Mouse (Mus musculus): ENCODE results near the gene Fam71e1. TPM values are rescaled to one million over a fixed set of nuclear protein-coding genes. Genes with fewer than 3 reads are reported as not detected.

Gene Fam71e1
- polyA plus RNA-seq, 1 experiment from 2014 or later: 6.2 TPM

DNA sequence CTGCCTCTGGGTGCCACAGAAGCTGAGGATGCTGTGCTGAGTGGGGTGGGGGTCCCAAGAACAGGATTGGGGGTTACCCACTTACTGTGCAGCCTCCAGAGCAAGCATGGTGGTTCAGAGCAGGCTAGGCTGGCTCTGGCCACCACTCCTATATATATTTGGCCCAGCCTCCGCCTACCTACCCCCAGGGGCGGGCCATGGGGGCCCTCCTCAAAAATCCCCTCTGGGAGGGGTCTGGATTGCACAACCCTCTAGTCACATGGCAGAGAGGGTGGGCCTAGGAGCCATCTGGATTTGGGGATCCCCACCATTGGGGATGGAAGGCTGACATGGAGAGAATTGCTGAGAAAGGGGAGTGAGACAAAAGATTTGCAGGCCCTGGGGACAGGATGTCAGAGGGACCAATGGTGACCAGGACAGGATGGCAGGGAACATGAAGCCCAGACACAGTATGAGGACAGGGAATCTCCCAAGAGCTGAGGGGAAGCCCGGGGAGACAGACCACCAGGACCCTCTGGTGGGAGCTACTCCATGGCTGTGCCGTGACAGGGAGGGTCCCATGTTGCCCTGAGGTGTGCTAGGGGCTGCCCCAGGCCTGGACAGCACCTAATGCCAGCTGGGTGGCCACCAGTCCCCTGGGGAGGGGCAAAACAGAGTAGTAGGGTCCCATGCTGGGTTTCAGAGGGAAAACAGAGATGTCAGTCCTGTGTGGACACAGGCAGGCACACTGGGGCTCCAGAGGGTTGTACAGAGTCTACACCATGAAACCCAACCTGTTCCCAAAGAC lies 35.8 kb downstream of the Fam71e1 start, which contains the start of gene Spib:
Spib (minus strand) TSS at position 126 of the 787 bp plus-strand sequence.
- H3K9ac ChIP-seq (ENCODE audit: low read depth, low read length): no peak within 1 kb of the TSS
- peaks cover 11% of the 10 kb centered on the region for H3K4me1 ChIP-seq (ENCODE audit: control insufficient read depth, insufficient read depth, low read length)
- H3K9me3 ChIP-seq (ENCODE audit: control insufficient read depth, low read length): no peaks in the 10 kb centered on the region
- WGBS: 74% methylated on average over 4 of the region's 4 CpGs
- no peak within 1 kb of the TSS for H3K27ac ChIP-seq (ENCODE audit: low read length)
- no peak for ATAC-seq
- H3K36me3 ChIP-seq (ENCODE audit: control insufficient read depth, insufficient read depth, low read length): no peaks in the 10 kb centered on the region
- H3K27me3 ChIP-seq (replicated peaks; ENCODE audit: control insufficient read depth, insufficient read depth, low read length): peaks cover under 1% of the 10 kb centered on the region; the same call in 1 of the 2 replicates
- no peak within 1 kb of the TSS for H3K4me2 ChIP-seq (ENCODE audit: low read depth, low read length)
- no peak within 1 kb of the TSS for H3K4me3 ChIP-seq (ENCODE audit: low read length)

DNA sequence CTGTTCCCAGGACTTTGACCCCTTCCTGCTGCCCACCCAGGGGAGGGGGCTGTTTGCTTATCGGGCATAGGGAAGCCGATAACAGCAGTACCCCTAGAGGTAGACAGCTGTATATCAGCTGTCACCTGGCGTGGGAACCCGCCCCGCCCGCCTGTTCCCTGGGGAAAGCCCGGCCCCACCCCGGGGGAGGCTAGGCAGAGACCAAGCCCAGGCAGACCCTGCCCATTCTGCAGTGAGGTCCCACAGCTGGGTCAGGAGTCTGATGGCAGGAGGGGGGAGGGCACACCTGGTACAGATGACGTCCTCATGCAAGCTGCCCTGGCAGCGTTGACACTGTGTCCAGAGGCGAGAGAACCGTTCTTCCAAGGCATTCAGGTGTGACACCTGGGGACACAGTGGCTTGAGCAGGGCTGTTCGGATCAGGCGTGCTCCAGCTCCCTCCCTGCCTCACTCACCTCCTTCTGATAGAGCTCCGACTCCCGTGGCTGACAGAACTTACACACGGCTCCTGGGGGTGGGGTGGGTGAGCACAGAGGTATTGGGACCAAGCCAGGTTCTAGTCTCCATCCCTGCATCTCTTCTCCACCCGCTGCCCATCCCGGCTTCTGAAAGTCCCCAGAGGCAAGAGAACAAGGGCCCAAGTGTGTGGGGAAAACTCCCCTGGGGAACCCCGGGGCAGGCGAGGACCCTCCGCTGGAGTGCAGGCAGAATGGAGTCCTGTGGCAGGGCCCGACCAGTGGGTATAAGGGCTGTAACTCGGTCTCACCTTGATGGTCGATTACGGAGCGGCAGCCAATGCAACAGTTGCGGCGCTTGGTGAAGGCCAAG lies 36.8 kb downstream of the Fam71e1 start:
- Histone ChIP-seq H3K36me3 (ENCODE audit: control insufficient read depth, insufficient read depth, low read length) (no peaks in the 10 kb centered on the region), H3K4me2 (ENCODE audit: low read depth, low read length) (no peak overlapping the region), H3K9ac (ENCODE audit: low read depth, low read length) (no peak overlapping the region), H3K4me3 (ENCODE audit: low read length) (no peak overlapping the region), H3K9me3 (ENCODE audit: control insufficient read depth, low read length) (no peaks in the 10 kb centered on the region), H3K27me3 (replicated peaks; ENCODE audit: control insufficient read depth, insufficient read depth, low read length) (no peaks in the 10 kb centered on the region), H3K27ac (ENCODE audit: low read length) (no peak overlapping the region), H3K4me1 (ENCODE audit: control insufficient read depth, insufficient read depth, low read length) (peaks cover 6% of the 10 kb centered on the region; the same call in 1 of the 2 replicates)
- WGBS: 81% methylated on average over 28 of the region's 29 CpGs
- peak; percentile 17; the same call in 1 of the 2 replicates for ATAC-seq

DNA sequence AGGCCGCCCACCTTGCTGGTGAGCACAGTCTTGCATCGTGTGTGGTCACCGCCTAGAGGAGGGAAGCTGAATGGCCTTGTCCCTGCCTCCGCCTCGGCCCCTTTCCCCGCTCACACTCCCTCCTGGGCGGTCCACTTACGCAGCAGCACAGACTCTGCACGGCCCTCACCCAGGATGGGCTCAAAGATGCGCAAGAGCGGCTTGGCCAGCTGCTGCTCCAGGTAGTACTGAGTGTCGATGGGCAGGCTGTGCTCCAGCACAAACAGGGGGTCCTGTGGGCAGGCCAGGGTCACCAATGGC lies 37.3 kb downstream of the Fam71e1 start:
- Histone ChIP-seq H3K27ac (ENCODE audit: low read length) (no peak overlapping the region), H3K36me3 (ENCODE audit: control insufficient read depth, insufficient read depth, low read length) (no peaks in the 10 kb centered on the region; the same call in 1 of the 2 replicates), H3K4me3 (ENCODE audit: low read length) (no peak overlapping the region), H3K4me2 (ENCODE audit: low read depth, low read length) (no peak overlapping the region), H3K27me3 (replicated peaks; ENCODE audit: control insufficient read depth, insufficient read depth, low read length) (no peaks in the 10 kb centered on the region), H3K9ac (ENCODE audit: low read depth, low read length) (no peak overlapping the region), H3K9me3 (ENCODE audit: control insufficient read depth, low read length) (no peaks in the 10 kb centered on the region), H3K4me1 (ENCODE audit: control insufficient read depth, insufficient read depth, low read length) (peaks cover 5% of the 10 kb centered on the region; the same call in 1 of the 2 replicates)
- 78% methylated on average over 12 of the region's 12 CpGs for WGBS
- no peak for ATAC-seq

DNA sequence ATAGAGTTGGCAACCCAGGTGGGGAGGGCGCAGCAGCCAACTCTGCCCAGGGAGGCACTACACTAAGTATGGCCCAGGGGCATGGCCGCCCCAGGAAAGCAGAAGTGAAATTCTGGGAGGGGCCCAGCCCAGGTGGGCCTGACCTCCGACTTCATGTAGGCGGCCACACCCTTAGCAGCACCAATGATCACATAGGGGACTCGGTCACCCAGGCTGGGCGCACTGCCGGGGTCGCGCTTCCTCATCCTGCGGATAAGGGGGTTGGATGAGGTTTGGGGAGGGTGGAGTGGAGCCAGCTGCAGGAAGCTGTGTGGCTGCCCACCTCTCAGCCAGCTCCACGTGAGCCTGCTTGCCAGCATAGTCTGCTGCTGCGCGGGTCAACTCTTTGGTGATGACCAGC lies 37.9 kb downstream of the Fam71e1 start:
- WGBS: 81% methylated on average over 13 of the region's 13 CpGs
- H3K9me3 ChIP-seq (ENCODE audit: control insufficient read depth, low read length): no peaks in the 10 kb centered on the region
- ATAC-seq: no peak

DNA sequence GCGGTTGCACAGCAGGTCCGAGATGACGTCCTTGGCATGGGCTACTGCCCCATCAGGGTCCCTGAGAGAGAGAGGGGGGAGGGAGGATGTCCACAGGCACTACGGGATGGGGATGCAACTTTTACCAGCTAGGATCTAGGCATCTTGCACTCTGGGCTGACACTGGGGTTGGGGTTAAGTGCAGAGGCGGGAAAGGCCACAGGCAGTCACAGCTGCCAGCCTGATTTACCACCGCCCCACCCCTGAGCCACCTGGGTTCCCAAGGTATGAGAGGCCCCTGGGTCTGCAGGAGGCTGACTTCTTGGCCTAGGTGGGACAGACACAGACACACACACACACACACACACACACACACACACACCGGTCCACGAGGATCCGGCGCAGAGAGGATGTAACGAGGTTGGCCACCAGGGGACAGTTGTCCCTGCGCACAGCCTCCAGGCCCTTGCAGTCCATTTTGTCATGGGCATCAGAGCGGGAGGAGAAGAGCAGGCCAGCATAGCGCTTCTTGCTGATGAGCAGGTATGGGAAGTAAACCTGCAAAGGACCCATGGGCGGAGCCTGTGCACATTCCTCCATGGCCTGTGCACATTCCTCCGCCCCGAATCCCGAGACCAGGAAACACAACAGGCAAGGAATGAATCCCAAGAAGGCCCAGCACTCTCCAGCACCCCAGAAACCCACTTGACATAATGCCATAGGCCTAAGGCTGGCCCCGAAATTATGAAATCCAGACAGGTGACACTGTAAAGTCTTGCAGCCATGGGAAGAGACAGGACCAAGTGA lies 38.5 kb downstream of the Fam71e1 start:
- H3K4me2 ChIP-seq (ENCODE audit: low read depth, low read length): no peak overlapping the region
- no peak overlapping the region for H3K4me3 ChIP-seq (ENCODE audit: low read length)
- no peak for ATAC-seq
- H3K9ac ChIP-seq (ENCODE audit: low read depth, low read length): no peak overlapping the region
- H3K4me1 ChIP-seq (ENCODE audit: control insufficient read depth, insufficient read depth, low read length): peaks cover 3% of the 10 kb centered on the region; the same call in 1 of the 2 replicates
- no peaks in the 10 kb centered on the region for H3K27me3 ChIP-seq (replicated peaks; ENCODE audit: control insufficient read depth, insufficient read depth, low read length)
- no peaks in the 10 kb centered on the region for H3K9me3 ChIP-seq (ENCODE audit: control insufficient read depth, low read length)
- H3K36me3 ChIP-seq (ENCODE audit: control insufficient read depth, insufficient read depth, low read length): no peaks in the 10 kb centered on the region; the same call in 1 of the 2 replicates
- no peak overlapping the region for H3K27ac ChIP-seq (ENCODE audit: low read length)
- 81% methylated on average over 19 of the region's 19 CpGs for WGBS

More for the DNA sequence above, 37.9 kb downstream of the Fam71e1 start:
- H3K27ac ChIP-seq (ENCODE audit: low read length): no peak overlapping the region
- no peak overlapping the region for H3K9ac ChIP-seq (ENCODE audit: low read depth, low read length)
- H3K36me3 ChIP-seq (ENCODE audit: control insufficient read depth, insufficient read depth, low read length): no peaks in the 10 kb centered on the region; the same call in 1 of the 2 replicates
- H3K4me2 ChIP-seq (ENCODE audit: low read depth, low read length): no peak overlapping the region
- H3K4me3 ChIP-seq (ENCODE audit: low read length): no peak overlapping the region
- peaks cover 3% of the 10 kb centered on the region; the same call in 1 of the 2 replicates for H3K4me1 ChIP-seq (ENCODE audit: control insufficient read depth, insufficient read depth, low read length)
- H3K27me3 ChIP-seq (replicated peaks; ENCODE audit: control insufficient read depth, insufficient read depth, low read length): no peaks in the 10 kb centered on the region

DNA sequence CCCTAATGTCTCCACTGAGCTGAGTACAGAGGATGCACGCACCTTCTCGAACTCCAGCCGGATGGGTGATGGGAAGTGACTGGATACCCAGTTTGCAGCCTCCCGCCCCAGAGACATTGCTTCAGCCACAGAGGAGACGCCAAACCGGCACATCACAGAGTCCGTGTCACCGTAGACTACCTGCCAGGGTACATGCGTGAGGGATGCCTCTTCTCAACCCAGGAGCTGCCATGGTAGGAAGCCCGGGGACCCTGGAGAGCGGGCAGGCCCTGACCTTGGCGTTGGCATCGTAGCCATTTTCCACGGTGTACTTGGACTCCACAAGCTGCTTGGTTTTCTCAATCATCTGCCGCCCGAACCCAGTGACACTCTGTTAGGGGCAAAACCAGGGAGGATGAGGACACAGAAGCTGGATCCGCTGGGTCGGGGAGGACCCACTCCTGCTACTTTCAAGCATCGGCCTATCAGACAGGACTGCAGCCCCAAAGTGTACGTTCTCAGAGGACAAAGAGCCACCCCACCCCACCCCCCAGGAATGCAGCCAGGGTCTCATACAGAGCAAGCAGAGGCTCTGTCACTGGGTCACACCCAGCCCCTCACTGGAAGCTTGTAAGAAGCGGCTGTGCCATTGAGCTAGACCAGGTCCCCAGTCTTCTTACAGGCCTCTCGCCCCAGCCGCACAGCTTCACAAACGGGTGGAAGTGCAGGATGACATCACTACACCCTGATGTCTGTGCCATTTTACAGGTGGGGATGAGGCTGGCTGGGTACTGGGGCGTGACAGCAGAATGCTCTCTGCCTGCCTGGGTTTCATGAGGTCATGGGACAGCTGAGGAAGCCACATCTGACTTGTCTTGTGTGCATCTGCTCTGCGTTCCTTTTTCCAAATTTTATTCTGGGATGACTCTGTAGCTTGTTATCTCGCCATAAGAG lies 39.5 kb downstream of the Fam71e1 start:
- Histone ChIP-seq H3K9me3 (ENCODE audit: control insufficient read depth, low read length) (no peaks in the 10 kb centered on the region), H3K36me3 (ENCODE audit: control insufficient read depth, insufficient read depth, low read length) (peaks cover 4% of the 10 kb centered on the region), H3K9ac (ENCODE audit: low read depth, low read length) (0 out of 2 replicates have a peak overlapping the region, but pooled peaks have one; percentile 10), H3K27me3 (replicated peaks; ENCODE audit: control insufficient read depth, insufficient read depth, low read length) (no peaks in the 10 kb centered on the region), H3K4me3 (ENCODE audit: low read length) (no peak overlapping the region), H3K4me1 (ENCODE audit: control insufficient read depth, insufficient read depth, low read length) (peaks cover 3% of the 10 kb centered on the region; the same call in 1 of the 2 replicates), H3K4me2 (ENCODE audit: low read depth, low read length) (no peak overlapping the region), H3K27ac (ENCODE audit: low read length) (no peak overlapping the region)
- ATAC-seq: no peak
- WGBS: 91% methylated on average over 27 of the region's 27 CpGs

DNA sequence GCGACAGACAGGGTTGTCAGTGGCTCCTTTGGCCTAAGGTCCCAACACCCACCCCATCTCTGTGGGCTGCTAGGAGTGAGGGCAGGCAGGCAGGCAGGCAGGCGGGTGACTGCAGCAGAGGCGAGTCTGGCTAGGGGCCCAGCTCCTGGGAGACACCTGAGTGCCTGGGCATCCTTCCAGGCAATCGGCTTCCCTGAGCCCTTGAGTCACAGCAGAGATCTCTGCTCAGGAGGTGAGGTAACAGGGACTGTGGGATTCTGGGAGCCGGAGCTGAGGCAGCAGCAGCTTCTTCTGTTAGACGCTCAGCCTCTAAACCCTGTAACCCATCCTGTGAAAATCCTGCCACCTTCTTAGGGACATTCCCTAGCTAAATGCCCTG lies 40.2 kb downstream of the Fam71e1 start:
- 80% methylated on average over 6 of the region's 6 CpGs for WGBS
- Histone ChIP-seq H3K36me3 (ENCODE audit: control insufficient read depth, insufficient read depth, low read length) (peaks cover 11% of the 10 kb centered on the region), H3K4me1 (ENCODE audit: control insufficient read depth, insufficient read depth, low read length) (peaks cover 3% of the 10 kb centered on the region; the same call in 1 of the 2 replicates), H3K4me3 (ENCODE audit: low read length) (no peak overlapping the region), H3K27me3 (replicated peaks; ENCODE audit: control insufficient read depth, insufficient read depth, low read length) (no peaks in the 10 kb centered on the region), H3K4me2 (ENCODE audit: low read depth, low read length) (no peak overlapping the region), H3K27ac (ENCODE audit: low read length) (no peak overlapping the region), H3K9me3 (ENCODE audit: control insufficient read depth, low read length) (no peaks in the 10 kb centered on the region), H3K9ac (ENCODE audit: low read depth, low read length) (no peak overlapping the region)
- ATAC-seq: no peak

DNA sequence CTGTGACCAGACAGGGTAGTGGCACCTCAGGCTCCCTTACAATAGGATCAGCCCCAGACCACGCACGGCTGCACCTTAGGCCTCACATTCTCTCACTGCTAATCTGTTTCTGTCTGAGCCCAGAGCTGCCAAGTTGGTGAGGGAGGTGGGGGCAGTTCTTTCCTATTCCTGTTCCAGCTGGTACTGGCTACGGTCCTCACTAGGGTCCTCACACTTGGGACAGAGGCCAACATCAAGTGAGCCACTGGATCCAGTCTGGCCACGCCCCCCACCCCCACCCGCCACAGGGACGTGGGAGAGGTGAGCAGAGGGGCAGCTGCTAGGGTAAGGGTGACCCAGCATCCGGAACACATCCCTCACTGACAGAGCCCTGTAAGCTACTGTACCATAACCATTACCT lies 40.6 kb downstream of the Fam71e1 start:
- Histone ChIP-seq H3K4me2 (ENCODE audit: low read depth, low read length) (no peak overlapping the region), H3K27me3 (replicated peaks; ENCODE audit: control insufficient read depth, insufficient read depth, low read length) (no peaks in the 10 kb centered on the region), H3K4me1 (ENCODE audit: control insufficient read depth, insufficient read depth, low read length) (peaks cover 3% of the 10 kb centered on the region; the same call in 1 of the 2 replicates), H3K4me3 (ENCODE audit: low read length) (no peak overlapping the region), H3K9me3 (ENCODE audit: control insufficient read depth, low read length) (no peaks in the 10 kb centered on the region), H3K36me3 (ENCODE audit: control insufficient read depth, insufficient read depth, low read length) (peaks cover 13% of the 10 kb centered on the region), H3K9ac (ENCODE audit: low read depth, low read length) (no peak overlapping the region), H3K27ac (ENCODE audit: low read length) (no peak overlapping the region)
- no peak for ATAC-seq
- WGBS: 78% methylated on average over 7 of the region's 7 CpGs
